Mouse (Mus musculus): ENCODE results near the gene Magi2.

Gene Magi2

DNA sequence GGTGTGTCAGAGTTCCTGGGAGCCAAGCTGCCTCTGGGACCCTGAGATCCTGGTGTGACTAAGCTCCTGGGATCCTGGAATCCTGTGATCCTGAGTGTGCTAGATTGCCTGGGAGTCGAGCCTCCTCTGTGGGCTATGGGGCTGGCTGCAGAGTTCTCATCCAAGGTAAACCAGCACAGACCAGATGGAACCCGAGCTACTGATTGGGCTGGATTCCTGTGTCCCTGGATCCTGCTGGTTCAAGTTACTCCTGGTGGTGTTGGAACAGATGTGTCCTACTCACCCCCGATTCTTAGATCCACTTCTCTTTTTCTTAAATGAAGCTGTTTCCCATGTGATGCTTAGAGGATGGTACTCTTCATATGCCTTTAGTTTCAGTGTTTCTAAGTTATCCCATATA, 1371.4 kb downstream of the Magi2 start:
- in situ Hi-C loops (cut with MboI): no loop called here

DNA sequence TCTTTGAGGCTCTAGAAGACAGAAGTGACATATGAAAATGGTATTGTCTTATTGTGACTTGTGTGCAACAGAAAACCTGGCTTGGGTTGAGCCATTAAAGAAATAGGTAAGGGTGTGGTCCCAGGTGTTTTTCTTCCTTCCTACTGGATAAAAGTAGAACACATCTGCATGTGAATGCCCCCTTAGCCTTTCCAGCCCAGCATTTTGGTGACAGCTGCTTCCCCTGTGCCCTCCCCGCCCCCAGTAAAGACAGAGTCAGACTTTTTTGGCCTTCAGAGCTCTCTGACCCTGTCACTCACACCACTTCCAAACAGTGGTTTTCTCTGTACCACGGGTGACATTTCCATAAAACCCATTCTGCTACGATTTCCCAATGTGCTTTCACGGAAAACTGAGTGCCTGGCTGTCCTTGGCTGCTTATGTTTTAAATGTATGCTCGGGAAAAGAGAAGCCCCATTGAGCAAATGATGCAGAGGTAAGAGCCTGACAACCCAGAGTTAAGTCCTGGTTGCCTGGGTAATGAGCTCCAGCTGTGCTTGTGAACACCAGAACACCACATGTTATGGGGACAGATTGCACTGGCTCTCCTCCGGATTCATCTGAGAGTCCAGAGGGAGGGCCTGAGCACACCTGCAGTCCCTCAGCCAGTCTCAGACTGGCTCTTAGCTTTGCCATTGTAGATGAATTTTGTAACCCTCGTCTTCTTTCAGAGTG, 1377.1 kb downstream of the Magi2 start:
- in situ Hi-C loops (cut with MboI): no loop called here

DNA sequence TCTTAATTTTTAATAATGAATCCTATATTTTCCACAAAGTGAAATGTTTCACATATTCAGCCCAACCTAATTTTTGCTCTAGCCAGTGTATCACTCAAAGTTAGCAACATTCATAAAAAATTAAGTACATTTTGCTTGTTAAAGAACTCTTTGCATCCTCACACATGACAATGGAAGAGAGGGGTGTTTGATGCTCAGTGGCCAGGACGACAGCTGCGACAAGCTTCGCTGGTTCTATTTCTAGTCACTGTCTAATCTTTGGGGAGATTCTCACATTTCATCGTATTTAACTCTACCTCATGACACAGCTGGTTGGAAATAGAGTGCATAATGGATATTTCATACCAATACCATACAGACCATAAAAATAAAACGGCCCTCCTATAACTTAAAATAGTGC, 1379.7 kb downstream of the Magi2 start:
- in situ Hi-C loops (cut with MboI): no loop called here

DNA sequence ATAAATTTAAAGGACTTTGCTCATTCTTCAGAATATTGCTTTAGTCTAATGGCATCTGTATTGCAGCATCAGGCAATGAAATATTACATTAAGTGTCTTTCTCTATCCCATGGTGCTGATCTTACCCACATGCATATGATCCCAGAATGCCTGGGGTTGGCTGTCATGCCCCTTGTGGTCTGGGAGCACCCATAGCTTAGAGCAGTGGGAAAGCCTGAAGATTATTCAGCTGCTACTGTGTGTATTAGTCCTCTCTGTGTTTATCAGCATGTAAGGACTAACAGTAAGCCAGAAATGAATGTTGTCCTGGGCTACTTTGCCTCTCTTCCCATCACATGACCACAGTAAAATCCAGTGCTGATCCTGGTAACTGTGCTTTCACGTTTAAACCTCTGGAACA, 1380.7 kb downstream of the Magi2 start:
- in situ Hi-C loops (cut with MboI): no loop called here

DNA sequence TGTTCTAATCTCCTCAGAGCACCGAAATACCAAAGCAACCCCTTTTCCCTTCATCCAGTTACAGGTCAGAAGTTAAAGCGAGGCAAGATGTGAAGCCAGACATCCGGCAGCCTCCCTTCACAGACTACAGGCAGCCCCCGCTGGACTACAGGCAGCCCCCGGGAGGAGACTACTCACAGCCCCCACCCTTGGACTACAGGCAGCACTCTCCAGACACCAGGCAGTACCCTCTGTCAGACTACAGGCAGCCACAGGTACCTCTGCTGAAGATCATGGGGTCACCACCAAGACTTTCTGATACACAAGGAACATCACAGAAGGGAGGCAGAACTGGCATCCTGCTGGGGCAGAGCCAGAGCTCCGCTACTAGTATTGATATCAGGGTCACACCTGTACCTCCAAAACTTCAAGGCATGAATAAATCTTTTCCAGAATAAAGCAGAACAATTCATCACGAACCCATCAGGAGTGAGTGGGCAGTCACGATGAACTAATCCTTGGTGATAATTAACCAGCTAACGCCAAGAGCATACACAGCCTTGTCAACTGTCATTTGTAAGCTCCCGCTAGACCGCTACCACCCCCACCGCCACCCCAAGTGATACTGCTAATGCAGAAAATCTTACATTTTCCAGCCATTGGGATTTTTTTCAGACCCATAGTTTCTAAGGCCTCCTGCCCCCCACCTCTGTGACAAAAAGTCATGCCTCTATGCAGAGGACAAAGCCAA, 1382.5 kb downstream of the Magi2 start:
- in situ Hi-C loops (cut with MboI): no loop called here

DNA sequence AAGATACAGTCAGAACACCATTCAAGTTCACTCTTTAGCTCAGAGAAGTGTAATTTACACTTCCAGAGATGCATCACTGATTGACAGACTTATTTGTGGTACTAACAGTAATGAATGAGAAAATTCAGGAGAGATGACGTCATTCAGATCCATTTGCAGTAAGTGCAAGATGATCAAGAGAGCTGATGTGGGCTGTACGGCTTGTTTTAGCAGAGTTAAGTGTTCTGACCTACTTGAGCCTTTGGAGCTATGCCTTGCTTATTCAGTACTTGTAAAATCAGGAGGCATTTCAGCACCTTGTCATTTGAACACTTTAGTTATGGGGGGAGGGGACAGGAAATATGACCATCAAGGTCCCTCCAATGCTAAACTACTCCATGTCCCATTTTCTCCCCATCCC, 1383.8 kb downstream of the Magi2 start:
- in situ Hi-C loops (cut with MboI): no loop called here

DNA sequence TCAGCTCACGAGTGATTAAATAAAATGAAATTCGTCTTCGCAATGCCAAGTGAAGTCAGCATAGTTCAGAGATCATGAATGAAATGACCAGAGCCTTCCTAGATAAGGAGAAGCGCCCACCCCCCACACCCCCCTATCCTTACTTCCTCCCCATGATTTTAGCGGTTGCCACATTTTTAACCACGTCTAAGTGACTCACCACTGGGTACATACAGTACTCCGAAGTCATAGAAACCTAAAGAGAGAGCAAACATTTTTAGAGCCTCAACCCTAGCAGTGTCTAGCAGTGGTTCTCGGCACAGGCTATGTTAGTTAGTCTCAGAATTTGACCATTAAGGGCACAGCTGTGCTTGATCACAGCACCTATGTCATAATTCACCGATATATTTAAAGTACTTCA, 1385.8 kb downstream of the Magi2 start:
- in situ Hi-C loops (cut with MboI): no loop called here

DNA sequence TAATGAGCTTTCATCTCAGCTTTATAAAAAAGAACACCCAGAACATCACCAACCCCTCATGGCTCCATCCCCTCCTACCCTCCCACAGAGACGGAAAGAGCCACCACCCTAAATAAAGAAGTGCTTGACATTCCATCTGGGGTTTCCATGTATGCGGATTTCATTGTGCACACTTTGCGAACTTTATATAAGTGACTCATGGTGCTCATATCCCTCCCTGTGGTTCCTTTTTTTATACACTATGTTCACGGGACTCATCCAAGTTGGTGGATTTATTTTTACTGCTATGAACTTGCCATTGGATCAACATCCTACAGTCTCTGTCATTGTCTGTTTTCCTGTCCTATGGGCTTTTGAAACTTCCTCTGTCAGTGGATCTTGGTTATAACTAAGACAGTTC, 1388.1 kb downstream of the Magi2 start:
- in situ Hi-C loops (cut with MboI): no loop called here

DNA sequence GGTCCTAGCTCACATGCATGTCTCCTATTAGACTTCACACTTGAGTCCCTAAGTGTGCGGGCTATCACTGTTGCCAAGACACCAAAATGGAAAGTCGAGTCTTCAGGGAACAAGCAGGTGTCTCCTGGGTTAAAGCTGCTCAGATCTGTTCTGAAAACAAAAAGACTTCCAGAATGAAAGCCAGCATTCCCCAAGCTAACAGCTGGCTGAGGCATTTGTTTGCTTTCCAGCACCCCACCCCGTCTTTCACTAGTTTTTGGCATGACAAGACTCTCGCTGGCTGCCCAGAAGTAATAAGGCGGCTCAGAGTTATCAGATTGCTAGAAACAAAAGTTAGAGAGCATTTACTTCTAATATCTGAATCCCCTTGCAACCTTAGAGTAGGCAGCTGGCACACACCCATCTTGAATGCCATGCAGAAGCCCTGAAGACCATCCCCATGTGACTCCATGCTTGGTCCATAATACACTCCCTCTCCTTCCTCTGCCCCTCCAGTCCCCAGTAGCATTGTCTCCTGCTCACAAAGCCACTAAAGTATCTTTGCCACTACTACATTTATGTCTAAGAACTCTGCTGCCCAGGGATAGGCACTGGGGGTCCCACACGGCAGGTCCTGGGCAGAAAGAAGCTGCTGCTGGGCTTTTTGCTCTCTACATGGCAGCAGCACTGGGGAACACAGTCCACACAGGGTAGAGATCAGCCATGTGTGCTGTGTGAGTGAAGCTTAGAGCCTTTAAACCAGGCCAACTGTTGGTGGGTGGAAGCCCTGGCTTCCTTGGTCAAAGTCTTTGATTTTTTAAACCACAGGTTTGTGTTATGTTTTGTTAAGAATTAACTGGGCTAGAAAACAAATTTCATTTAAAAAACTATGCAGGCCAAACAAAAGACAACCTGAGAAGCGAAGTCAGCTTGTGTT, 1394.0 kb downstream of the Magi2 start:
- in situ Hi-C loops (cut with MboI): no loop called here

DNA sequence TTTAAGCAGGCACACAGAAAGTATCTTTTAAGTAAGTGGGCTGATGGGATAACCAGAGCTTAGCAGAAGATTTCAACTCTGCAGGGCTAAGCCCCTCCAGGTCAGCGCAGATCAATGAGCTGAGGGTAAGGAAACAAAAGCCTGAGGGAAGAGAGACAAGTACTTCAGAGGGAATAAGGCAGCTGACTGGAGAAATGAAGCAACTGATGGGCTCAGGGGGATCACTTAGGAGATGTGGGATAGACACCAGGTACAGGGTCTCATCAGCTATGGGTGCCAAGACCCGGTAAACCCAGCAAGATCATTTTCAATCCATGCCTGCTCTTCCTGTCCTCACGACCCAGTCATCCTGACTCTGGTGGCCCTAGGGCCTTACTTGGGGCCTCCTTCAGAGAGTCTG, 1395.6 kb downstream of the Magi2 start:
- in situ Hi-C loops (cut with MboI): no loop called here

DNA sequence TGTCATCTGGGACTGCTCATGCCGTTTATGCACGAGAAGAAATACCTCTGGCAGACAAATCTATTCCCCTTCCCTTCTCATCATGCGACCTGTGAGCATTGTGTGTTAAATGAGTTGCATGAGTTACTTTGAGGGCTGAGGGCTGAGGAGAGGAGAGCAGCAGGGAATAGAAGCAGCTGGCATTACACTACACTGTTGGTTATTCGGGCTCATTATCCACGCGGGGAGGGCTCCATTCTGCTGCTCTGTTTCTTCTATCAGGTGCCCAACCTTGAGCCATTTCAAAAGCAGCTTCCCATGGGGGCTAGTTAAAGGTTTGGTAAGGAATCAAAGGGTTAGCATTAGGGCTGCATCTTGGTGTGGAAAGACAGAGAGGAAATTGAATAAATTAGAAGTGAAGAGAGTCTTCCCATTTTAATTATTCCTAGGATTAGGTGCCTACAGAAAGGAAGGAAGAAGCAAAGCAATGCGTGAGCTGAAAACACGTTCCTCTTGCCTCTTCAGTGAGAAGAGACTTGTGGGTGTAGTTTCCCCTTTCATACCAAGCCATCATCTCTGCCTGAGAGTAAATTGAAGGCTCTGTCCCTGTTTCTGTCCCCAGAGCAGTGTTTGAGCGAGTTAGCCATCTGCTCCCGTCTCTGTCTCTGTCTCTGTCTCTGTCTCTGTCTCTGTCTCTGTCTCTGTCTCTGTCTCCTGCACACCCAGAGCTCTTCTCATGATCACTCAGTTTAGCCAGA, 1396.2 kb downstream of the Magi2 start:
- in situ Hi-C loops (cut with MboI): no loop called here

DNA sequence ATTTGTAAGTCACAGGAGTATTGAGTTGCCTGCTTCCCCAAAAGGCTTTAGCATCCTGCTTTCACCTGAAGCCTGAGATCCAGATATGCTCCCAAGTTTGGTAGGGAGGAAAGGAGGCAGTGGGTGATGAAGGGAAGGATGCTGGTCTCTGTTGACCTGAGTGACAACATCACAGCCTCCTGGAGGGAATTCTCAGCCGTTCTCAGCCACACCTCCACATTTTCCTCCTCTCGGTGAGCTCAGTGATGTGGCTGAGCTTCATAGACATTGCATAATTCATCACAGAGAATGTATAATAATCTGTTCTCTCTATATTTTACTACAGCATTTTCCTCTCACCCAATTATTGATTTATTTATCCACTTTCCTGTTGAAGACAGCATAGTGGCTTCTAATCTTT, 1398.3 kb downstream of the Magi2 start:
- in situ Hi-C loops (cut with MboI): no loop called here

DNA sequence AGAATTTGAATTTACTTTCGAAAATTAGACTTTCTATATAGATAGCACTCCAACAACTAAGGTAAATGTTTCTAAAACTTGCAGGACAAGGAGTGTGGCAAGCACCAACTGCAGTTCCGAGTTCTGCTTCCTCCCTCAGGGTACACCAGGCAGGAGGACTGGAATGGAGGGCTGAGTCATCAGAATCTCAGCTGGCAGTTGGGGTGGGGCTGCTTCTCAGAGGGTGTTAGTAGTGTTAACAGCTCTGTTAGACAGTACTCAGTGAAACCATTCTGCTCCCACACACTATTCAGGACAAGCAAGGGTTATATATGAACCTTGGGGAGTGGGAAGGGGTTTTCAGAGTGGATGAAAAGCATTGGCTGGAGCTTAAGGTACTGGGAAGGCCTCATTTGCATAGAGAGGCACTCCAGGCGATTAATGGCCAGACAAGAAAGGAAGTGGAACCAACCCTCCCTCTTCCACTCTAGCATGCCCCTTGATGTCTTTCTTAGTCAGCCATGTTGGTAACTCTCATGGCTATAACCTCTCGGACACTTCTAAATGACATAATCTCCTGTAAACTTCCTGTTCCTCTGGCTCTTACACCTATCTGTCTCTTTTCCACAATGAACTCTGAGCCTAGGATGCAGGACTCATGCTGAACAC, 1402.2 kb downstream of the Magi2 start:
- in situ Hi-C loops (cut with MboI): no loop called here

DNA sequence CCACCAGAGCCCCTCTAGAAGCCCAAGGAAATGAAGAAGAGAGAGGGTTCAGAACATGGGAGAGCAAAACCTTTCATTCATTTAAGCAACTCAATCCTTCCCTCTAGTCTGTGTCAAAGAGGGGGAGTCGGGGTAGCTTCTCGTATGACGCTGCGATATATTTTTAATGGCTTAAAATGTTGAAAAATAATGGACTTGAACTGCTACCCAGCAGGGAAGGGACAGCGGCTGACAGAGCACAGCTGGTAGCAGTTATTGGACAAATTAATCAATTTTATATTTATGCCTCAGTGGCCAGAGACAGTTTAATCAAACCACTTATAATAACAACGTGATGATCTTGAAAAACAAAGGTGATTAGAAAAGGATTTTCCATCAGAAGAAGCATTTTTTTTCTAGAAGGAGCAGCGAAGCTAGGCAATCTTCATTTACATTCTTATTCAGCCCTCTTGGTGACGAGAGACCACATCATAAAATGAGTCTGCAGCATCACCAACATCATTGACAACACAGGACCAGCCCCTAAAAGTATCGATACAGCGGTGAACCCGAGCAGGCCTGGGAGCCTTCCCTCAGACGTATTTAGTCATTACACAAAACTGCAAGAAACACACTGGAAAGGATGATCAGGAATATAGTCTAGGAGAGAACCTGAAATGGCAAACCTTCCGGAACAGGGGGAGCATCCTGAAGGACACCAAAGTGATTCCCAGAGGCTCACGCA, 1407.4 kb downstream of the Magi2 start:
- in situ Hi-C loops (cut with MboI): no loop called here

DNA sequence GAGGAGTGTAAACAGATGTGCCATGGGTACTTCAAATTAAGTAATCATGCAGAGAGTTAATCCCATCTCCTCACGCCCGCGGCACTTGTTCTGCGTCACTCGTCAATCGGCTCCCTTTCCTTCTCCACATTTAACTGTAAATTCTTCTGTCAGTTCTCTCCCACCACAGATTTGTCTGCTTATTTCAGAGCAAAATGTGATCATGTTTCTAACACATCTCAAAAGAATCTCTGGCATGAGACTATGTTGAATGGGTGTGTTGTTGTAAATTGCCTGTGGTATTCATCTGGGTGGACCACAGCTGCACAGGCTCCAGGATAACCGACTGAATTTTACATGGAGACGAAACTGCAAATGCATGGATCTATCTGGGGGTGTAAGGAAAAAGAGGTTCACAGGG, 1408.0 kb downstream of the Magi2 start:
- in situ Hi-C loops (cut with MboI): no loop called here

DNA sequence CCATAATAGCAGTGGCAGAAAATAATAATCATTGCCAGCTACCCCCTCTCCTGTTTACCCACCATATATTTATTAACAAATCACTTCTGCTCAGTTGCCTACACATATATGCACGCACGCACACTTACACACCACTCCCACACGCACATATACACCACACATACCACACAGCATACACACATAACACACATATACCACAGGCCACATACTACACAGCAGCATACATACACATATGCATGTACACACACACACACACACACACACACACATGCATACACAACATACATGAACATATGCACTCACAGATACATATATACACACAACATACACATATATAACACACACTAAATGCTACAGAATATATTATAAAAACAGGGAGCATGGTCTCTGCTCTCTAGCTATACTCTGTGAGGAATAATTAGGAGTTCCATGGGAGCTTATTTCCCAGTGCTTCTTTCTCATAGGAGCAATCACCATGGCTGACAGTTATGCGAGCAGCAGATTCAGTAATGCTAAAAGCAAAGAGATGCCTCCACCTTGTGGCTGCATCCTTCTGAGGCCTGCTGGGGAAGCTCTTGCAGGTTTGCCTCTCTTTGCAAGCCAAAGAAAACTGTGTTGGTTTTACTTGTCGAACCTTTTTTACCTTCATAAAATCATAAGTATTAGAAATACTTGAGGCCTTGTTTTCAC, 1410.6 kb downstream of the Magi2 start:
- in situ Hi-C loops (cut with MboI): no loop called here

DNA sequence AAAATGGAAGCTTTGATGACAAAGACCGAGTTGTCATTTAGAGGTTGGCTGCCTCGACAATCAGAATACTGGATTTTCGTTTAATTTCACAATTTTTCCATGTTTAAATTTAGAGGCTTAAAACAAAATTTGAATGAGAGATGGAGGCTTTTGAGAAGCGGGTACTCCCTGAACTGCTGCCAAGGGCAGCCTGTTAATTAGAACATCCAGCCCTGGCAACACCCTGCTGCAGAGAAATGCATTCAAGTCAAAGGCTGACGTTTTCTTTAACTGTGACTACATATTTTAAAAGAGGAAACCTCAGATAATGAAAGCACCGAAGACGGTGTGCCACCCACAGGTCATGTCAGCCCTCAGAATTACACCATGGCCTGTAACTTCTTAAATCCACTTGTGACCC, 1415.4 kb downstream of the Magi2 start:
- in situ Hi-C loops (cut with MboI): no loop called here

DNA sequence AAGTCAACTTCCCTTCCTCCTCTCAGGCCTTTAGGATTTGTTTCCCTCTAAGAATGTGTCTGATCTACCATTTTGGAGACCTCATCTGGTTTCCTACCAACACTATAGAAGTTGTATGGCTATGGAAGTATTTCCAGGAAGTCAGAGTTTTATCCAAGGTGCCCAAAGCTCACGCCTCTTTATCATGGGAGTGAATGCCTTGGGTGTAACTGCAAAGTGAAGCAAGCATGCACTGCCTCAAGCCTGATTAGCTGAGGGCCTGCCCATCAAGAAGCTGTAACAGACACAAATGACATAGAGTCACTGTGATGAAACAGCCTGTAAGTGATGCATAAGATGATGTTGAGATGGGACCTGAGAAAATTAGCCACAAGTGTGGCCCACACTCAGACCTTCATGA, 1416.9 kb downstream of the Magi2 start:
- in situ Hi-C loops (cut with MboI): no loop called here

DNA sequence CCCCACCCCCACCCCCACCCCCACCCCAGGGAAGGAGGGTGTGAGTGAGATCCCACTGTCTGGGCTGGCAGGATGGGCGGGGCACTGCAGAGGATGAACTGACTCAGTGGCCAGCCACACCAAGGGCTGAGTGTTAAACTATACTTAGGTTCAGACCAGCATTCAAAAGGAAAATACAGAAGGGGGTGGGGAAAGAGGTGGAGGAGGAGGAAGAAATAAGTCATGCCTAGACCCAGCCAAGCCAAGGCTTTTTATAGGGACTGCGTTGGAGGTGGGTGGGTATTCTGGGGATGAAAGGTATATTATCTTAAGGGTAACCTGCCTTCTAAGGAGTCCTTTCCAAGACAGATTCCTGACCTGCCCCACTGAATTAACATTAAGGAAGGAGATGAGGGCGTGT, 1420.1 kb downstream of the Magi2 start:
- in situ Hi-C loops (cut with MboI): no loop called here
